Mouse (Mus musculus) cortical plate, adult 2 months (tissue): ENCODE data around the gene Atf5.

Experiments used
- CTCF ChIP-seq: fragments of 200-500 bp; IDR thresholded peaks from 2 replicates; pipeline ENCODE4 v1.5.1; 2011; ENCODE audit warnings: mild to moderate bottlenecking, control low read depth, low read length; ENCODE audit not compliant: insufficient read depth; ENCODE audit errors: extremely low read depth
- POLR2A ChIP-seq: fragments of 200-500 bp; IDR thresholded peaks from 2 replicates; pipeline ENCODE4 v1.6.1; 2011; ENCODE audit warnings: mild to moderate bottlenecking, low read length, control low read depth; ENCODE audit not compliant: insufficient read depth; ENCODE audit errors: extremely low read depth

DNA sequence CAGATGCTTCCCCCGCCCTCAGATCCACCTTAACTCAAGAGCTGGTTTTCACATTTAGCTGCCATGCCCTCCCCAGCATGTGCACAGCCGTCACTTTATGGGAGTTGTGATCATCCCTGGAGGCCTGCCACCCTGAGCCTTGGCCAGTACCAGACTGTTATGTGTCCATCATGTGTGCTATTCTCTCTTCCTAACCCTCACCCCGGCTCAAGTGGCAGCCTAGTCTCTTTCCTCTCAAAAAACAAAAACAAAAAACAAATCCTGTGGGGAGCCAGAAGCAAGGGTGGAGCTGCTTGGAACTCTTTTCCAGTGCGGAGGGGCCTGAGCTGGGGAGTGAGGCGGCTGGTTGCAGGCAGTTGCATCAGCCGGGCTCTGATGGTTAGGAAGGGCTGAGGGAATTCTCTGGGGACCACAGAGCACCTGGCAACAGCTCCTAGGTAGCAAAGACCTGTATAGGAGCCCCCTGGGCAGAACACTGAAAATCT lies 2.3 kb upstream of the Atf5 start:
- no peak for TF ChIP-seq CTCF
- no peak for TF ChIP-seq POLR2A
